ENCODE assay signal across 14 mouse cellular contexts in genomic region chr17:5273118-5273517, GRCm38 (mm10).
"Had no signal": no experiment of that assay in that cellular context is flagged by ENCODE, and none has a peak within 500 bp of the region (broad histone marks: within the 10 kb centered on the region; RNA-seq: fewer than 3 reads in every experiment).

No protein-coding gene starts in this region.

- H3K36me3 ChIP-seq: liver, embryonic 13.5 days; midbrain, embryonic 12.5 days had no signal

- H3K9me3 ChIP-seq: limb, embryonic 12.5 days; liver, embryonic 13.5 days; lung, embryonic 15.5 days; megakaryocyte, embryonic 14.5 days; midbrain, embryonic 12.5 days had no signal

- H3K27me3 ChIP-seq: limb, embryonic 12.5 days; liver, embryonic 13.5 days; lung, embryonic 15.5 days; megakaryocyte, embryonic 14.5 days; midbrain, embryonic 12.5 days had no signal

- H3K4me1 ChIP-seq: liver, embryonic 13.5 days had no signal

- H3K27ac ChIP-seq: limb, embryonic 12.5 days; liver, embryonic 13.5 days; lung, embryonic 15.5 days; macrophage; midbrain, embryonic 12.5 days had no signal

- H3K4me3 ChIP-seq: limb, embryonic 12.5 days; liver, embryonic 13.5 days; lung, embryonic 15.5 days; megakaryocyte, embryonic 14.5 days; midbrain, embryonic 12.5 days had no signal

- H3K4me2 ChIP-seq: limb, embryonic 12.5 days; liver, embryonic 13.5 days; lung, embryonic 15.5 days; midbrain, embryonic 12.5 days had no signal

- DNase-seq: kidney, postnatal 10 days; kidney, postnatal 4 days; liver; liver, embryonic 13.5 days; liver, postnatal 0 days; lung, postnatal 14 days; right cerebral cortex, postnatal 14 days; thymus, postnatal 4 days had no signal

- H3K9ac ChIP-seq: limb, embryonic 12.5 days; liver, embryonic 13.5 days; liver, postnatal 0 days; lung, embryonic 15.5 days; midbrain, embryonic 12.5 days had no signal

- ATAC-seq: liver, postnatal 0 days; midbrain, embryonic 16.5 days had no signal
